Mouse (Mus musculus): ENCODE results near the gene Vps41. TPM values are rescaled to one million over a fixed set of nuclear protein-coding genes. Genes with fewer than 3 reads are reported as not detected.

Gene Vps41
- 10 to 100 TPM; 33.6 to 34.5 TPM for total RNA-seq (2021)
- long read RNA-seq, experiment 1, transcript Vps41-201 (29 exons, 3,199 nt), result major isoform, 59 of 76 reads
- long read RNA-seq, experiment 1, partial matches to known transcripts, result 8 of 76 reads
- long read RNA-seq, experiment 1, other reads (novel, unspliced or antisense), result 9 of 76 reads
- long read RNA-seq, experiment 2, transcript Vps41-201 (29 exons, 3,199 nt), result major isoform, 55 of 70 reads
- long read RNA-seq, experiment 2, partial matches to known transcripts, result 1 of 70 reads
- long read RNA-seq, experiment 2, other reads (novel, unspliced or antisense), result 14 of 70 reads

- peak; percentile 42 for DNase-seq
These were observed at the start of gene Vps41 for GRCm38 (mm10) chr13:18717185-18717584. TSS of gene Vps41 (plus strand) at chr13:18717286.

- peak; percentile 5 for DNase-seq
These were observed 18.5 kb upstream of the Vps41 start for GRCm38 (mm10) chr13:18698518-18699065.

GRCm38 (mm10) chr13:18711685-18712084 is 5.4 kb upstream of the Vps41 start:
- no peak for DNase-seq

- no peak for DNase-seq
These were observed 379 bp upstream of the Vps41 start for GRCm38 (mm10) chr13:18716707-18717106.

- DNase-seq, result no peak
These were observed 1.4 kb downstream of the Vps41 start for GRCm38 (mm10) chr13:18718461-18718860.

- DNase-seq, result no peak
These were observed 13.6 kb downstream of the Vps41 start for GRCm38 (mm10) chr13:18730666-18731065.

GRCm38 (mm10) chr13:18736590-18736989 is 19.5 kb downstream of the Vps41 start:
- DNase-seq, result no peak

- no peak for DNase-seq
These were observed 26.6 kb downstream of the Vps41 start for GRCm38 (mm10) chr13:18743575-18744265.

- DNase-seq, result no peak
These were observed 27.2 kb downstream of the Vps41 start for GRCm38 (mm10) chr13:18744266-18744652.

GRCm38 (mm10) chr13:18757958-18758357 is 40.9 kb downstream of the Vps41 start:
- DNase-seq, result no peak

- no peak for DNase-seq
These were observed 42.4 kb downstream of the Vps41 start for GRCm38 (mm10) chr13:18759361-18760056.

- no peak for DNase-seq
These were observed 44.4 kb downstream of the Vps41 start for GRCm38 (mm10) chr13:18761452-18761851.

- no peak for DNase-seq
These were observed 50.8 kb downstream of the Vps41 start for GRCm38 (mm10) chr13:18767893-18768292.

- DNase-seq, result no peak
These were observed 51.4 kb downstream of the Vps41 start for GRCm38 (mm10) chr13:18768495-18768894.

GRCm38 (mm10) chr13:18773437-18774198 is 56.5 kb downstream of the Vps41 start:
- no peak for DNase-seq

GRCm38 (mm10) chr13:18781250-18781649 is 64.2 kb downstream of the Vps41 start:
- no peak for DNase-seq

- no peak for DNase-seq
These were observed 68.6 kb downstream of the Vps41 start for GRCm38 (mm10) chr13:18785702-18786101.

- DNase-seq, result no peak
These were observed 71.0 kb downstream of the Vps41 start for GRCm38 (mm10) chr13:18788040-18788439.

- no peak for DNase-seq
These were observed 71.6 kb downstream of the Vps41 start for GRCm38 (mm10) chr13:18788689-18789088.

GRCm38 (mm10) chr13:18789662-18790061 is 72.6 kb downstream of the Vps41 start:
- DNase-seq, result no peak

- DNase-seq, result no peak
These were observed 73.0 kb downstream of the Vps41 start for GRCm38 (mm10) chr13:18790086-18790485.

- no peak for DNase-seq
These were observed 74.2 kb downstream of the Vps41 start for GRCm38 (mm10) chr13:18791314-18791713.
